Mouse (Mus musculus) left cerebral cortex, adult 2 months (tissue): Measurements from ENCODE around the gene Apoa2. TPM values are rescaled to one million over a fixed set of nuclear protein-coding genes. Genes with fewer than 3 reads are reported as not detected.
A peak's percentile ranks its signal among the peaks of the same experiment; 100 is the strongest.

Experiments used
- DNase-seq, 2 experiments: peaks; one replicate each; pipeline ENCODE4 v3.0.0; 2021 to 2022; ENCODE audit warnings: low spot score in 2 of 2, mixed read lengths in 1 of 2; ENCODE audit errors: extremely low spot score in 1 of 2
- H3K27ac ChIP-seq: fragments of 200-600 bp; 2 replicates; pipeline ENCODE4 v1.8.1; 2022
- H3K4me3 ChIP-seq: fragments of 200-600 bp; 2 replicates; pipeline ENCODE4 v1.8.1; 2022
- CTCF ChIP-seq: fragments of 200-600 bp; IDR thresholded peaks from 2 replicates; pipeline ENCODE4 v1.8.1; 2022; ENCODE audit warnings: antibody characterized with exemption, mild to moderate bottlenecking, moderate library complexity
- intact Hi-C: fragments of 180-260 bp; cut with DNase I; formaldehyde crosslinking; loops from one replicate; pipeline ENCODE4 v1.15.1; 2025
- total RNA-seq, 2 experiments: library from RNA; stranded (reverse); gene quantifications; 2 replicates each; pipeline ENCODE4 v1.2.3; 2021

Gene Apoa2
- total RNA-seq, 2 experiments from 2014 or later = 1.5 to 2.2 TPM

- H3K27ac ChIP-seq = peak overlapping the region; percentile 37
- no peak overlapping the region; the same call in 1 of the 2 replicates for H3K4me3 ChIP-seq
- intact Hi-C loops = no loop called here
- DNase-seq = no peak
- no peak for TF ChIP-seq CTCF
Observed at GRCm38 (mm10) chr1:171252415-171252814, 27.6 kb downstream of the Apoa2 start.

DNA sequence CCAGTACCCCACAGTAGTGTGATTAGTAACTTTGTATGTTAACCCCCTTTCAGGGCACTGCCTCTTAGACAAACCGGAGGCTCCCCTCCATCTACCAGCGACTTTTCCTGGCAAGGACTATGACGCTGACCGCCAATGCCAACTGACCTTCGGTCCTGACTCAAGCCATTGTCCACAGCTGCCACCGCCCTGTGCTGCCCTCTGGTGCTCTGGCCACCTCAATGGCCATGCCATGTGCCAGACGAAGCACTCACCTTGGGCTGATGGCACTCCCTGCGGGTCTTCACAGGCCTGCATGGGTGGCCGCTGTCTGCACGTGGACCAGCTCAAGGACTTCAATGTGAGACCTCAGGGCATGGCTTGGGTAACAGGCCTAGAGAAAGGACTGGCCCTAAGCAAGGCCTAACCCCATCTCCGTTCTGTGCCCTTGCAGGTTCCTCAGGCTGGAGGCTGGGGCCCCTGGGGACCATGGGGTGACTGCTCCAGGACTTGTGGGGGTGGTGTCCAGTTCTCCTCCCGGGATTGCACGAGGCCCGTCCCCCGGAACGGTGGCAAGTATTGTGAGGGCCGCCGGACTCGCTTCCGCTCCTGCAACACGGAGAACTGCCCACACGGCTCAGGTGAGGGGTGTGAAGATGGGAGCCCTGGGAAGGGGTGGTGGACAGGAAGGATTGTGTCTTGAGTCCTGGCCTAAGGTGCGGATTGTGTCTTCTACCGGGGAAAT lies 31.4 kb downstream of the Apoa2 start:
- no peak for DNase-seq
- TF ChIP-seq CTCF = peak; percentile 8; the same call in 1 of the 2 replicates
- intact Hi-C loops = loop anchor here (2.0 kb wide), 3 partner anchors 33 to 145 kb away; partner anchors contain the start of gene Tomm40l
- Histone ChIP-seq H3K4me3 (no peak overlapping the region), H3K27ac (no peak overlapping the region)

DNA sequence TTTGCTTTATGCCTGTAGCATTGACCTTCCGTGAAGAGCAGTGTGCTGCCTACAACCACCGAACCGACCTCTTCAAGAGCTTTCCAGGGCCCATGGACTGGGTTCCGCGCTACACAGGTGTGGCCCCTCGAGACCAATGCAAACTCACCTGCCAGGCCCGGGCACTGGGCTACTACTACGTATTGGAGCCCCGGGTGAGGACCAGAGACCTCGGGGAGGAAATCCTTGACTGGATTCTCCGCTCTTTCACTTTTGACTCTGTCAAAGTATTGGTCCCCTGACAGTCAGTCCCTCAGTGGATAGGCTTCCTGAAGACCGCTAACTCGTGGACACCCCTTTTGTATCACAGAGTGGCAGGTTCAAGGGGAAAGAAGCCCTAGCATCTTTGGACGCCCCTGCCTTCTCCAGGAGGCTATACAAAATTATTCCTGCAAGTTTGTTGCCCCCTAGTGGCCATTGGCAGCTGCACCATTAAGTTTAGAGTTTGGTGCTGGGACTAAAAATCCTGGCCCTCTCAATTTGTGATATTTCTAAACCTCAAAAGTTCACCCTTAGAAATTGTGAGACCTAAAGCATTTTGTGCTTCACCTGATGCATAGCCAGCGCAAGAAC lies 32.2 kb downstream of the Apoa2 start:
- Histone ChIP-seq H3K4me3 (no peak overlapping the region), H3K27ac (no peak overlapping the region)
- DNase-seq = peak; percentile 47 to 57
- peak; percentile 93 for TF ChIP-seq CTCF
- intact Hi-C loops = loop anchor here (2.0 kb wide), 3 partner anchors 34 to 146 kb away; partner anchors contain the start of gene Tomm40l

DNA sequence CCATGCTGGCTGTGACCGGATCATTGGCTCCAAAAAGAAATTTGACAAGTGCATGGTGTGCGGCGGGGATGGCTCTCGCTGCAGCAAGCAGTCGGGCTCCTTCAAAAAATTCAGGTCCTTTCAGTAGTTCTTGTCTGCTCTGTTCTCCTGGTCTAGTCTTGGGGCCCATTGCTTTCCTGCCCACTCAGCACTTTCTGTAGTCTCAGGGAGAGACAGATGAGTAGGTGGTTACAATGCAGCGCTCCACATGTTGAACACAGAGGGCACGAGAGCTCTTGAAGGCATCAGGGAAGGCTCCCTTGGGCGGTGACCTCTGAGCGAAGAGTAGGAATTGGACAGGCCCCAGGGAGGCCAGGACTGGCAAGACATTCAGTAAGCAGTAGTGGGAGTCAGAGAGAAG lies 32.9 kb downstream of the Apoa2 start:
- DNase-seq = no peak
- Histone ChIP-seq H3K4me3 (no peak overlapping the region), H3K27ac (no peak overlapping the region)
- TF ChIP-seq CTCF = no peak
- intact Hi-C loops = loop anchor here (2.0 kb wide), 3 partner anchors 35 to 147 kb away; partner anchors contain the start of gene Tomm40l

- Histone ChIP-seq H3K4me3 (no peak overlapping the region), H3K27ac (no peak overlapping the region)
- TF ChIP-seq CTCF = no peak
- DNase-seq = no peak
- intact Hi-C loops = no loop called here
Observed at GRCm38 (mm10) chr1:171258921-171259320, 34.1 kb downstream of the Apoa2 start.

DNA sequence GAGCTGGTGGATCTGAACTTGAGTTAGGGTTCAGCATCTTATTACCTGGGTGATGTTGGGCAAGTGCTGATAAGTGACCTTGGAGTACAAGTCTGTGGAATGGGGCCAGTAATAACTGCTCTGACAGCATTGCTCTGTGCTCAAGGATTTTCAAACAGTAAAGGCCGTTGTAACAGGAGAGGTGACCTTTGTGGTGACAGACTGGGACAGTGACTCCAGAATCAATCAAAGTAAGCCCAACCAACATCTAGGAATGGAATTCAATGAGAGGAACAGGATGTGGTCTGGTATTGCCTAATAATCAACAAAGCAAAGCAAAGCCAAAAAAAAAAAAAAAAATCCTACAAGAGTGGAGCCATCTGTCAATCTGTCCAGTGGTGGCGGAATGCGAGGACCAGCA lies 35.5 kb downstream of the Apoa2 start:
- Histone ChIP-seq H3K4me3 (no peak overlapping the region), H3K27ac (no peak overlapping the region)
- no peak for DNase-seq
- TF ChIP-seq CTCF = no peak
- intact Hi-C loops = no loop called here

DNA sequence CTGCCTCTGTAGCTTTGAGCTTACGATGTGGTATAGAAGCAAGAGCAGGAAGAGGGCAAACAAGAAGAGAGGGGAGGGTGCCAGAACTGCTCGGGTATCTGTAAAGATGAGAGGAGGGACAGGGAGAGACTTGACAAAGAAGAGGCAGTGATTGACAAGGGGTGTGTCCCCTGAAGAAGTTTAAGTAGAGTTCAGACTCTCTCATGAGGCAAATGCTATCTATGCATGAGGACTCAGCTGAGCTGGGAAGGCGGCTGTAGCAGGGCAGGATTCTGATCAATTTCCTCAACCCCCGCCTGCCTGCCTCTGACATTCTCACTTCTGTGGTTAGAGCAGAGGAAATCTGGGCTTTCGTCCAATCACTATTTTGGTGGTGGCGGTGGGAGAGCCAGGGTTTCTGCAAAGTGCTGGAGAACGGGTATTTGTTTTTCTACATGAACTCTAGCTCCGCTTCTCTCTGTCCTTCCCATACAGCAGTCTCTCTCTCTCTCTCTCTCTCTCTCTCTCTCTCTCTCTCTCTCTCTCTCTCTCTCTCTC lies 37.8 kb downstream of the Apoa2 start:
- intact Hi-C loops = no loop called here
- Histone ChIP-seq H3K27ac (peak overlapping the region; percentile 65), H3K4me3 (peak overlapping the region; percentile 21)
- TF ChIP-seq CTCF = no peak
- peak; percentile 72 to 82 for DNase-seq

GRCm38 (mm10) chr1:171263185-171263611 lies 38.3 kb downstream of the Apoa2 start:
- Histone ChIP-seq H3K27ac (peak overlapping the region; percentile 59; the same call in 1 of the 2 replicates), H3K4me3 (no peak overlapping the region)
- no peak for TF ChIP-seq CTCF
- no peak for DNase-seq
- intact Hi-C loops = no loop called here

- no peak for DNase-seq
- Histone ChIP-seq H3K27ac (peak overlapping the region; percentile 59; the same call in 1 of the 2 replicates), H3K4me3 (no peak overlapping the region)
- TF ChIP-seq CTCF = no peak; the same call in none of the 2 replicates
- intact Hi-C loops = no loop called here
Observed at GRCm38 (mm10) chr1:171263666-171264461, 39.0 kb downstream of the Apoa2 start.

DNA sequence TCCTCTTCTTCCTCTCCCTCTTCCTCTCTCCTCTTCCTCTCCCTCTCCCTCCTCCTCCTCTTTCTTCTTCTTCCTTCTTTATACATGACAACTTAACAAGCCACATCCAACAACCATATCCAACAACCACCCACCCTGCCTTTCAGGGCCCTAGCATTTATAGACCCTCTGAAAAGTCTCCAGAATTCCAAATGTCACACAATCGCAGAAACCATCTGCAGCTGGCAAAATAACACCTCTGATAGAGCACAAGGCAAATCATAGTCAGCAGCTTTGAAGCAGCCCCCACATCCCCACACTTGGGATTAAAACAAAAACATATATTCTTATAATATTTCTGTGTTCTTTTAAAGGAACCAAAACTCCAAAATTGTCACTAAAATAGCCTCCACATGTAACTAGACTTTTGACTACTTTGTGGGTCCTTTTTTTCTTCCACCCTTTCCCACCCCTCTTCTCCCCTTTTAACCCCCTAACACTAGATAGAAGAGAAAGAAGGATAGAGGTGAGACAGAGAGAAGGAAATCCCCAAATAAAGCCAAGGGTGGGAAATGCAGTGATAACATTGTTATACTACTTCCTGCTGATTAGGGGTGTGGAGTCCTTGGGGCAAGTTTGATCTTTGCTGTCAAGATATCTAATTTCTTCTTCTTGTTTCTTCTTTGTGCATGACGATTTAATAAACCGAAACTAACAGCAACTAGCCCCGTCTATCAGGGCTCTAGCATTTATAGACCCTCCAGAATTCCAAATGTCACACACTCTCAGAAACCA lies 41.3 kb downstream of the Apoa2 start:
- Histone ChIP-seq H3K4me3 (no peak overlapping the region), H3K27ac (no peak overlapping the region)
- no peak for TF ChIP-seq CTCF
- DNase-seq = no peak
- intact Hi-C loops = no loop called here

DNA sequence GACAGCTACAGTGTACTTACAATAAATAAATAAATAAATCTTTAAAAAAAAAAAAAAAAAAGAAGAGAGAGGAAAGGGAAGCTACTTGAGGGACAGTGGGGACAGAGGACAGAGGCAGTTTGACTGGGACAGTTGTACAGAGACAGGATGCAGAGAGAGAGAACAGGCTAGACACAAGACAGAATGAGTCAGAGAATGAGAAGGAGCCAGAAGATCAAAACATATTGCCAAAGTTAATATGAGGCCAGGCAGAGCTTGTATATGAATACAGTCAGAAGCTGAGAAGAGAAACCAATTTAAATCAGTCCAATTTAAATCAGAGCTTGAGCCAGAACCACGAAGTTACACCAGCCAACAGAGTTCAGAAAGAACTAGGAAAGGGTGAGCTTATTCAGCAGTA lies 43.5 kb downstream of the Apoa2 start:
- intact Hi-C loops = no loop called here

More for the DNA sequence above, 43.5 kb downstream of the Apoa2 start:
- TF ChIP-seq CTCF = no peak
- no peak for DNase-seq
- Histone ChIP-seq H3K4me3 (no peak overlapping the region), H3K27ac (no peak overlapping the region)
